Mouse (Mus musculus): ENCODE measurements at regions not wholly inside any gene's neighbourhood (a gene's known extent, or its start where the extent isn't known, plus 50 kb on each side); places are given as distances from the start of the nearest gene placed in this dataset.

- DNase-seq (ENCODE audit: low spot score): no peak
Measured at GRCm38 (mm10) chr15:64434502-64434901, 374.2 kb upstream of the Fam49b start.

GRCm38 (mm10) chr15:64434908-64435307, 374.6 kb upstream of the Fam49b start:
- DNase-seq (ENCODE audit: low spot score): no peak

- peak; percentile 18 for DNase-seq (ENCODE audit: low spot score)
Measured at GRCm38 (mm10) chr15:64445076-64445475, 372.4 kb upstream of the Gm21798 start.

GRCm38 (mm10) chr15:64446411-64447072, 371.0 kb upstream of the Gm21798 start:
- DNase-seq (ENCODE audit: low spot score): peak; percentile 5

- no peak for DNase-seq (ENCODE audit: low spot score)
Measured at GRCm38 (mm10) chr15:64447239-64447952, 370.1 kb upstream of the Gm21798 start.

GRCm38 (mm10) chr15:64448581-64449140, 368.8 kb upstream of the Gm21798 start:
- peak; percentile 55 for DNase-seq (ENCODE audit: low spot score)

- DNase-seq (ENCODE audit: low spot score): peak; percentile 91
Measured at GRCm38 (mm10) chr15:64470743-64471142, 346.8 kb upstream of the Gm21798 start.

- DNase-seq (ENCODE audit: low spot score): peak; percentile 17
Measured at GRCm38 (mm10) chr15:64471597-64471996, 345.9 kb upstream of the Gm21798 start.

GRCm38 (mm10) chr15:64474236-64474635, 343.3 kb upstream of the Gm21798 start:
- DNase-seq (ENCODE audit: low spot score): no peak

- no peak for DNase-seq (ENCODE audit: low spot score)
Measured at GRCm38 (mm10) chr15:64477131-64477530, 340.4 kb upstream of the Gm21798 start.

- DNase-seq (ENCODE audit: low spot score): no peak
Measured at GRCm38 (mm10) chr15:64480625-64481024, 336.9 kb upstream of the Gm21798 start.

- DNase-seq (ENCODE audit: low spot score): no peak
Measured at GRCm38 (mm10) chr15:64481226-64481625, 336.3 kb upstream of the Gm21798 start.

GRCm38 (mm10) chr15:64482960-64483359, 334.5 kb upstream of the Gm21798 start:
- peak; percentile 21 for DNase-seq (ENCODE audit: low spot score)

GRCm38 (mm10) chr15:64487801-64488200, 329.7 kb upstream of the Gm21798 start:
- no peak for DNase-seq (ENCODE audit: low spot score)

GRCm38 (mm10) chr15:64500783-64501182, 316.7 kb upstream of the Gm21798 start:
- DNase-seq (ENCODE audit: low spot score): no peak

- no peak for DNase-seq (ENCODE audit: low spot score)
Measured at GRCm38 (mm10) chr15:64501479-64501878, 316.0 kb upstream of the Gm21798 start.

- no peak for DNase-seq (ENCODE audit: low spot score)
Measured at GRCm38 (mm10) chr15:64504751-64505150, 312.7 kb upstream of the Gm21798 start.

GRCm38 (mm10) chr15:64510649-64511048, 306.8 kb upstream of the Gm21798 start:
- no peak for DNase-seq (ENCODE audit: low spot score)

- no peak for DNase-seq (ENCODE audit: low spot score)
Measured at GRCm38 (mm10) chr15:64511176-64511575, 306.3 kb upstream of the Gm21798 start.

GRCm38 (mm10) chr15:64512615-64513014, 304.9 kb upstream of the Gm21798 start:
- DNase-seq (ENCODE audit: low spot score): no peak

GRCm38 (mm10) chr15:64513501-64514097, 303.9 kb upstream of the Gm21798 start:
- no peak for DNase-seq (ENCODE audit: low spot score)

- DNase-seq (ENCODE audit: low spot score): no peak
Measured at GRCm38 (mm10) chr15:64515179-64515578, 302.3 kb upstream of the Gm21798 start.

- peak; percentile 12 for DNase-seq (ENCODE audit: low spot score)
Measured at GRCm38 (mm10) chr15:64519207-64519628, 298.3 kb upstream of the Gm21798 start.
